ENCODE assay signal across 7 mouse cellular contexts in genomic region chr2:120976308-120976707, GRCm38 (mm10). TPM values are rescaled to one million over a fixed set of nuclear protein-coding genes. Genes with fewer than 3 reads are reported as not detected.
DNase-seq lines count a peak whose midpoint lies in the region; ATAC-seq and TF ChIP-seq lines count a peak whose summit lies in the region.

No protein-coding gene starts in this region.

- WGBS in hindbrain, postnatal 0 days = 53% methylated on average over 4 of the region's 4 CpGs

- peak overlapping the region; percentile 84 for H3K4me2 ChIP-seq in hindbrain, postnatal 0 days (ENCODE audit: low read depth, low read length)
- peak overlapping the region; percentile 91 for H3K4me2 ChIP-seq in myocyte (ENCODE audit: low read depth)

- ATAC-seq in hindbrain, postnatal 0 days = no peak

- H3K4me3 ChIP-seq in layer of hippocampus, adult 2 months = peak overlapping the region; percentile 78
- peak overlapping the region; percentile 81 for H3K4me3 ChIP-seq in hindbrain, postnatal 0 days (ENCODE audit: low read length)
- H3K4me3 ChIP-seq in myocyte = peak overlapping the region; percentile 37

- TF ChIP-seq POLR2A in myocyte (IDR thresholded peaks at IDR 0.05; ENCODE audit: insufficient read length, low read depth) = no peak

- H3K4me1 ChIP-seq in hindbrain, postnatal 0 days (ENCODE audit: insufficient read depth, low read length) = no peaks in the 10 kb centered on the region

- no peak overlapping the region for H3K9ac ChIP-seq in hindbrain, postnatal 0 days (replicated peaks; ENCODE audit: low read length)

- H3K27ac ChIP-seq in layer of hippocampus, adult 2 months = peak overlapping the region; percentile 96
- H3K27ac ChIP-seq in hindbrain, postnatal 0 days = no peak overlapping the region

- no peaks in the 10 kb centered on the region for H3K9me3 ChIP-seq in hindbrain, postnatal 0 days (ENCODE audit: low read length)

- H3K36me3 ChIP-seq in hindbrain, postnatal 0 days (ENCODE audit: insufficient read depth, low read length) = no peaks in the 10 kb centered on the region
- no peaks in the 10 kb centered on the region for H3K36me3 ChIP-seq in myocyte (ENCODE audit: control insufficient read depth, insufficient read depth)

- TF ChIP-seq CTCF in layer of hippocampus, adult 2 months (conservative IDR thresholded peaks at IDR 0.05) = peak; percentile 71
- peak; percentile 42 for TF ChIP-seq CTCF in hindbrain, postnatal 0 days (IDR thresholded peaks at IDR 0.05; ENCODE audit: low read depth)

- DNase-seq in layer of hippocampus, adult 2 months (ENCODE audit: low spot score in 2 of 2) = no peak
- DNase-seq in layer of hippocampus, adult 9-11 months = no peak
- DNase-seq in adipocyte (ENCODE audit: low spot score) = peak; percentile 64
- DNase-seq in hindbrain, postnatal 0 days (ENCODE audit: low spot score) = peak; percentile 32
- no peak for DNase-seq in urinary bladder, adult 2 months (ENCODE audit: low spot score)
- no peak for DNase-seq in gastrocnemius, adult 8-10 months (ENCODE audit: low spot score in 2 of 2)

- H3ac ChIP-seq in myocyte (ENCODE audit: control insufficient read depth, insufficient read length) = peak overlapping the region; percentile 26

- no peaks in the 10 kb centered on the region for H3K27me3 ChIP-seq in hindbrain, postnatal 0 days (ENCODE audit: insufficient read depth, low read length)
- no peaks in the 10 kb centered on the region for H3K27me3 ChIP-seq in myocyte (ENCODE audit: control insufficient read depth, insufficient read depth, insufficient read length)

- no peaks in the 10 kb centered on the region for H3K79me2 ChIP-seq in myocyte (ENCODE audit: control insufficient read depth, insufficient read depth)

TF ChIP-seq in myocyte, 11 proteins besides CTCF, POLR2A, EP300 and RAD21:
- TF ChIP-seq MYOG (IDR thresholded peaks at IDR 0.05; ENCODE audit: control insufficient read depth in 1 of 3, insufficient read depth in 1 of 3, insufficient read length in 2 of 3, low read depth in 2 of 3) (no peak), REST (IDR thresholded peaks at IDR 0.05; ENCODE audit: insufficient read depth, insufficient read length) (no peak), E2F4 (IDR thresholded peaks at IDR 0.05; ENCODE audit: insufficient read depth) (no peak), MYOD1 (IDR thresholded peaks at IDR 0.05; ENCODE audit: control insufficient read depth in 1 of 3, insufficient read length in 2 of 3, low read depth in 2 of 3) (no peak), CEBPB (IDR thresholded peaks at IDR 0.05; ENCODE audit: insufficient read depth, poor library complexity, severe bottlenecking) (no peak), TCF12 (IDR thresholded peaks at IDR 0.05; ENCODE audit: insufficient read depth, poor library complexity, severe bottlenecking) (no peak), USF1 (IDR thresholded peaks at IDR 0.05; ENCODE audit: low read depth) (no peak), MAX (IDR thresholded peaks at IDR 0.05; ENCODE audit: low read depth) (no peak), SRF (IDR thresholded peaks at IDR 0.05; ENCODE audit: control insufficient read depth, insufficient read length, low read depth) (no peak), POLR2AphosphoS2 (IDR thresholded peaks at IDR 0.05; ENCODE audit: insufficient read length, low read depth) (no peak), TCF3 (IDR thresholded peaks at IDR 0.05; ENCODE audit: insufficient read length, low read depth) (no peak)

RNA-seq across cellular contexts. Expression of gene Tmem62, which starts 0.5 kb away (rescaled TPM):
- total RNA-seq in layer of hippocampus, adult 2 months (2021) = 10 to 100 TPM; 26.2 to 26.6 TPM
- 24.0 and 25.8 TPM in 2 replicates for total RNA-seq in hindbrain, postnatal 0 days (2014; rRNA removed)
- 12.6 and 13.8 TPM in 2 replicates for polyA plus RNA-seq in hindbrain, postnatal 0 days (2015; fragmentation: Nextera tagmentation; extraction: Ambion mirVana)
- 11.3 TPM for polyA plus RNA-seq in myocyte (2012; fragmentation: generic; extraction: Trizol)
- 9.1 and 12.1 TPM in 2 replicates for polyA plus RNA-seq in urinary bladder, adult 2 months (2012; rRNA removed)
- total RNA-seq in gastrocnemius, adult 8-10 months (2022) = 1 to 10 TPM; 2.9 to 4.0 (median 3.2) TPM

RNA-seq across cellular contexts. Expression of gene Ubr1, which starts 5.8 kb away (rescaled TPM):
- total RNA-seq in layer of hippocampus, adult 2 months (2021) = 10 to 100 TPM; 44.7 to 48.0 TPM
- total RNA-seq in hindbrain, postnatal 0 days (2014; rRNA removed) = 27.8 and 34.8 TPM in 2 replicates
- 27.3 and 27.5 TPM in 2 replicates for polyA plus RNA-seq in hindbrain, postnatal 0 days (2015; fragmentation: Nextera tagmentation; extraction: Ambion mirVana)
- 5.8 TPM for polyA plus RNA-seq in myocyte (2012; fragmentation: generic; extraction: Trizol)
- 12.7 and 15.8 TPM in 2 replicates for polyA plus RNA-seq in urinary bladder, adult 2 months (2012; rRNA removed)
- total RNA-seq in gastrocnemius, adult 8-10 months (2022) = 10 to 100 TPM; 27.4 to 31.5 (median 29.6) TPM

RNA-seq across cellular contexts. Expression of gene Ccndbp1, which starts 31.9 kb away (rescaled TPM):
- total RNA-seq in layer of hippocampus, adult 2 months (2021) = 10 to 100 TPM; 57.8 to 58.8 TPM
- total RNA-seq in hindbrain, postnatal 0 days (2014; rRNA removed) = 40.0 and 42.3 TPM in 2 replicates
- 76.5 and 80.2 TPM in 2 replicates for polyA plus RNA-seq in hindbrain, postnatal 0 days (2015; fragmentation: Nextera tagmentation; extraction: Ambion mirVana)
- polyA plus RNA-seq in myocyte (2012; fragmentation: generic; extraction: Trizol) = 48.4 TPM
- polyA plus RNA-seq in urinary bladder, adult 2 months (2012; rRNA removed) = 61.7 and 71.0 TPM in 2 replicates
- total RNA-seq in gastrocnemius, adult 8-10 months (2022) = 10 to 100 TPM; 26.9 to 41.5 (median 37.5) TPM

Comparison
In these comparisons a context has a peak if more than half of its experiments do, and no peak if none do; other contexts are left out.
1. DNase-seq: peak in adipocyte (single experiment) and hindbrain, postnatal 0 days (single experiment); none in layer of hippocampus, adult 2 months (0 of 2), layer of hippocampus, adult 9-11 months (single experiment), urinary bladder, adult 2 months (single experiment) and gastrocnemius, adult 8-10 months (0 of 2).
2. Peak in every context shown above with its lines, with median percentiles within 50 percentile points of each other: H3K4me3 ChIP-seq.